Mouse (Mus musculus) limb, embryonic 11.5 days (tissue): Measurements from ENCODE around the gene Gm11027. TPM values are rescaled to one million over a fixed set of nuclear protein-coding genes. Genes with fewer than 3 reads are reported as not detected.

Experiments
- ATAC-seq: fragments of 200-750 bp; cut with Nextera tagmentation; 2 replicates; pipeline ENCODE4 v1.8.0; 2017; ENCODE audit warnings: low read depth; ENCODE audit not compliant: insufficient number of reproducible peaks, low FRiP score, low TSS enrichment
- DNase-seq: peaks from one replicate; pipeline ENCODE4 v3.0.0-alpha.2; 2015; ENCODE audit warnings: low spot score
- H3K27ac ChIP-seq: fragments of 300-500 bp; sonication (generic); replicated peaks from 2 replicates; pipeline ENCODE4 v1.5.1; 2014; ENCODE audit warnings: low read depth, mild to moderate bottlenecking, low read length
- H3K27me3 ChIP-seq: fragments of 300-500 bp; sonication (generic); 2 replicates; pipeline ENCODE4 v1.6.1; 2014; ENCODE audit warnings: mild to moderate bottlenecking, low read length, mixed read lengths; ENCODE audit not compliant: control insufficient read depth, insufficient read depth
- H3K36me3 ChIP-seq: fragments of 300-500 bp; sonication (generic); 2 replicates; pipeline ENCODE4 v1.6.1; 2014; ENCODE audit warnings: mild to moderate bottlenecking, low read length, moderate library complexity, mixed read lengths; ENCODE audit not compliant: control insufficient read depth, insufficient read depth
- H3K4me1 ChIP-seq: fragments of 300-500 bp; sonication (generic); 2 replicates; pipeline ENCODE4 v1.6.1; 2014; ENCODE audit warnings: low read length, mixed read lengths; ENCODE audit not compliant: control insufficient read depth, insufficient read depth
- H3K4me2 ChIP-seq: fragments of 300-500 bp; sonication (generic); 2 replicates; pipeline ENCODE4 v1.6.1; 2014; ENCODE audit warnings: low read depth, mild to moderate bottlenecking, moderate library complexity; ENCODE audit not compliant: severe bottlenecking
- H3K4me3 ChIP-seq: fragments of 300-500 bp; sonication (generic); 2 replicates; pipeline ENCODE4 v1.5.1; 2014; ENCODE audit warnings: low read depth, low read length
- H3K9ac ChIP-seq: fragments of 300-500 bp; sonication (generic); 2 replicates; pipeline ENCODE4 v1.6.1; 2014; ENCODE audit warnings: mild to moderate bottlenecking, low read length
- H3K9me3 ChIP-seq: fragments of 300-500 bp; sonication (generic); 2 replicates; pipeline ENCODE4 v1.6.1; 2016; ENCODE audit warnings: low read length; ENCODE audit not compliant: control insufficient read depth
- whole genome bisulfite sequencing: fragments of 180-500 bp; shearing (Covaris S2); extraction: QIAGEN DNeasy Blood & Tissue Kit; methylation state at CpG from one replicate; pipeline ENCODE4 v1.1.7; 2014; 5-methylcytosine and 5-hydroxymethylcytosine counted together
- polyA plus RNA-seq: library from polyadenylated mRNA; unstranded; fragments of >200 nt; fragmentation: Nextera tagmentation; extraction: Ambion mirVana; gene quantifications from 2 replicates; pipeline ENCODE4 v1.2.1, GENCODE M21; 2014

Gene Gm11027
- polyA plus RNA-seq, 1 experiment from 2014 or later = not detected

DNA sequence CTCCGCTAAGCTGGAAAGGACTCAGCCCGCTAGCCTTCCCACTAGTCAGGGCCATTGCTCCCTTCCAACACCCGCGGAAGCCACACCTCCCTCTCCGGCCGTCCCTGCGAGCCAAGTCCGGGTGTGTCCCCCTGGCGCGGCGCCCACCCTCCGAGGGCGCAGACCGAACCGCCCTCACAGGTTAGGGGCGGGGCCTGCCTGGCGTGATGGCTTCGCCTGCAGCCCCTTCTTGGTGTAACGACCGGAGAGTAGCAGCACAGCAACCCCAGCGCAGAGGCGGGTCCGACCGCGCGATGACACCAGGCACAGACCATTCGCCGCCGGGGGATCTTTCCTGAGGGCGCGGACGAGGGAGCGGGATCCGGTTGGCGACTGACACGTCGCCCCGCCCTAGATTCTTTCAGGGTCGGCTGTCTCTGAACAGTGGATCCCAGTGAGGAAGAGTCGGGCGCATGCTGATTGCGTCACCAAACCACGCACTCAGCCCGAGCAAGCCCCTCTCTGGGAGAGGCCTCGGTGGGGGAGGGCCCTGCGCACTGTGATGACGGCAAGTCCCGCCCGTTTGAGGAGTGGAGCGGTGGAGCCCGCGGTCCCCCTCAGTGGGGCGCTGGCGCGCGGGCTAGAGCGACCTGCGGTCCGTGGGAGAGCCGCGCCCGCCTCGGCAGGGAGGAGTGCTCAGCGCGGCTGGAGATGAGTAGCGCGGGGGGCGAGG is 5.6 kb downstream of the Gm11027 start, which contains the start of gene Esyt2:
Esyt2 (plus strand) TSS at position 544 of the 712 bp plus-strand sequence.
- no peaks in the 10 kb centered on the region for H3K27me3 ChIP-seq
- DNase-seq (peak; percentile 100), ATAC-seq (peak; percentile 98)
- peak within 1 kb of the TSS; percentile 75 for H3K9ac ChIP-seq
- H3K4me3 ChIP-seq = peak within 1 kb of the TSS; percentile 91
- H3K4me1 ChIP-seq = 0 out of 2 replicates have a peak, but pooled peaks cover 2% of the 10 kb centered on the region
- under 1% methylated on average over 67 of the region's 68 CpGs for WGBS
- H3K27ac ChIP-seq = peak within 1 kb of the TSS; percentile 86
- H3K9me3 ChIP-seq = no peaks in the 10 kb centered on the region
- peak within 1 kb of the TSS; percentile 97 for H3K4me2 ChIP-seq
- H3K36me3 ChIP-seq = no peaks in the 10 kb centered on the region

DNA sequence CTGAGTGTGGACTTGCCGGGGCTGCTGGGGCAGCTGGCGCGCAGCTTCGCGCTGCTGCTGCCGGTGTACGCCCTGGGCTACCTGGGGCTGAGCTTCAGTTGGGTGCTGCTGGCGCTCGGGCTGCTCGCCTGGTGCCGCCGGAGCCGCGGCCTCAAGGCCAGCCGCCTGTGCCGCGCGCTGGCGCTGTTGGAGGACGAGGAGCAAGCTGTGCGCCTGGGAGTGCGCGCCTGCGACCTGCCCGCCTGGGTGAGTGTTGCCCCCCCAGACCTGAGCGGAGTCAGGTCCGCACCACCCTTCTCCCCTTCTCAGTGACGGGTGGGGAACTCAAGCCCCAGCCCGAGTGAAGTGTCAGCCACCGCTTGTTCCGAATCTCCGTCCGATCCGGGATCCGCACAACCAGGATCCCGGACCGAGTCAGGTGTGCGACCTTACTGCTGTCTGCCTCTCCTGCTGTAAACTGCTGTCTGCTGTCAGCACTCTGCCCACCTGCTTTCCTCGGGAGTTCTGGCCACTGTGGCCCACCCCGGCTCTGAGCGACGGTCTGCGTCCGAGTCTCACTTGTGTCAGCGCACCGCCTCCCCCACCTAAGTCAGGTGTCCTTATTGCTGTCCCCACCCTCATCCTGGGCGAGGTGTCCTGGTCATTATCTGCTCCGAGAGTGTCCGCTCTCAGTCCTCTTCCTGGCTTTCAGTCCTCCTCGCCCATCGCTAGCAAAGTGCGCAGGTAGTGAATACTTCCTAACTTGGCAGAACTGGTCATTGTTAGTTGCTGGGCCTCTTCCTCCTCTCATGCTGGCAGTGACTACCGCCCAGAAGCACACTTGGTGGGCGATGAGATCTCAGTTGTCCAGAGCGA is 6.5 kb downstream of the Gm11027 start:
- H3K4me2 ChIP-seq = peak overlapping the region; percentile 97
- H3K9ac ChIP-seq = peak overlapping the region; percentile 71
- DNase-seq = peak; percentile 47
- peak overlapping the region; percentile 58 for H3K27ac ChIP-seq
- no peaks in the 10 kb centered on the region for H3K9me3 ChIP-seq
- no peaks in the 10 kb centered on the region for H3K36me3 ChIP-seq
- no peaks in the 10 kb centered on the region for H3K27me3 ChIP-seq
- H3K4me3 ChIP-seq = peak overlapping the region; percentile 91
- H3K4me1 ChIP-seq = 0 out of 2 replicates have a peak, but pooled peaks cover 2% of the 10 kb centered on the region
- under 1% methylated on average over 50 of the region's 55 CpGs for WGBS
- no peak; the same call in 1 of the 2 replicates for ATAC-seq

- Histone ChIP-seq H3K36me3 (no peaks in the 10 kb centered on the region), H3K27me3 (no peaks in the 10 kb centered on the region), H3K9me3 (no peaks in the 10 kb centered on the region), H3K27ac (no peak overlapping the region), H3K4me3 (no peak overlapping the region), H3K4me2 (no peak overlapping the region), H3K9ac (no peak overlapping the region), H3K4me1 (0 out of 2 replicates have a peak, but pooled peaks cover 2% of the 10 kb centered on the region)
- DNase-seq = no peak
- ATAC-seq = no peak
- WGBS = 92% methylated on average over 2 of the region's 2 CpGs
Observed at GRCm38 (mm10) chr12:116282856-116283255, 7.7 kb downstream of the Gm11027 start.

DNA sequence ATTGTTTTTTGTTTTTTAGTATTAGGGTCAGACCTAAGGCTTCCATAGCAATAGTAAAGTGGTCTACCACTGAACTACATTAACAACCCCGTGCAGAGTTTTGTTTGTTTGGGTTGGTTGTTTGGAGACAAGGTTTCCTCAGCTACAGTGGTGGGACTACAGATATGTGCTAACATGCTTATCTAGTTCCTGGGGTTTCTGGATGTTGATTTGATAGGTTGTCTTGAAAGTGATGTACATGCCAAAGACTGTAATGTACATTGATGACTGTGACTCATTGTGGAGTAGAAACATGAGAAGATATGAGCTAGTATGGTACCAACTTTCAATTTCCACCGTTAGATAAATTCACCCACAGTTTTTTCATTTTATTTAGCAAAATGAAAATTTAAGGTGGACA is 8.3 kb downstream of the Gm11027 start:
- no peaks in the 10 kb centered on the region for H3K27me3 ChIP-seq
- no peak for ATAC-seq
- WGBS = 90% methylated on average over 2 of the region's 2 CpGs
- no peaks in the 10 kb centered on the region for H3K36me3 ChIP-seq
- H3K9me3 ChIP-seq = no peaks in the 10 kb centered on the region
- no peak for DNase-seq
- H3K27ac ChIP-seq = no peak overlapping the region
- H3K4me1 ChIP-seq = 0 out of 2 replicates have a peak, but pooled peaks cover 2% of the 10 kb centered on the region
- no peak overlapping the region for H3K4me2 ChIP-seq
- no peak overlapping the region for H3K9ac ChIP-seq
- H3K4me3 ChIP-seq = no peak overlapping the region

DNA sequence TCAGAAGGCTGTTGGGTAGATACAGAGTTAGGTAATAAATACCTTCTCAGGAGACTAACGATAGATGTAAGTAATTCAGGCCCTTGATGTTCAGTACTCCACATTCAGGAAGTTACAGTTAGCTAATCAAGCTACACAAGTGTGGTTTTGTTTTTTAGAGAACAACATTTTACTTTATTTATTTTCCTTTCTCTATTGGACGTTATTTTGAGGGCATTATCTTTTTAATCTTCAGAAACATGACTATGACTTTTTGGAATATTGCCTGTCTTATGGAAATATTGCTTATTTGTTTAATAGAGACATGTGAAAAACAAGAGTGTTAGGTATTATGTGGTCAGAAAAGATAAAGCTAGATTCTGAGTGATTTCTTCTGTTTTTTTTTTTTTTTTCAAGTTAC is 18.0 kb downstream of the Gm11027 start:
- Histone ChIP-seq H3K27ac (no peak overlapping the region), H3K4me3 (no peak overlapping the region), H3K36me3 (no peaks in the 10 kb centered on the region), H3K27me3 (no peaks in the 10 kb centered on the region), H3K4me2 (no peak overlapping the region), H3K4me1 (no peaks in the 10 kb centered on the region), H3K9me3 (no peaks in the 10 kb centered on the region), H3K9ac (no peak overlapping the region)
- WGBS = 80% methylated on average over 2 of the region's 2 CpGs
- ATAC-seq (no peak), DNase-seq (no peak)

GRCm38 (mm10) chr12:116293599-116294292 is 18.6 kb downstream of the Gm11027 start:
- DNase-seq (no peak), ATAC-seq (no peak)
- WGBS = 79% methylated on average over 4 of the region's 4 CpGs
- no peaks in the 10 kb centered on the region for H3K36me3 ChIP-seq
- H3K27ac ChIP-seq = no peak overlapping the region
- H3K4me3 ChIP-seq = no peak overlapping the region
- H3K9ac ChIP-seq = no peak overlapping the region
- no peaks in the 10 kb centered on the region for H3K27me3 ChIP-seq
- no peaks in the 10 kb centered on the region for H3K4me1 ChIP-seq
- no peaks in the 10 kb centered on the region for H3K9me3 ChIP-seq
- H3K4me2 ChIP-seq = no peak overlapping the region

DNA sequence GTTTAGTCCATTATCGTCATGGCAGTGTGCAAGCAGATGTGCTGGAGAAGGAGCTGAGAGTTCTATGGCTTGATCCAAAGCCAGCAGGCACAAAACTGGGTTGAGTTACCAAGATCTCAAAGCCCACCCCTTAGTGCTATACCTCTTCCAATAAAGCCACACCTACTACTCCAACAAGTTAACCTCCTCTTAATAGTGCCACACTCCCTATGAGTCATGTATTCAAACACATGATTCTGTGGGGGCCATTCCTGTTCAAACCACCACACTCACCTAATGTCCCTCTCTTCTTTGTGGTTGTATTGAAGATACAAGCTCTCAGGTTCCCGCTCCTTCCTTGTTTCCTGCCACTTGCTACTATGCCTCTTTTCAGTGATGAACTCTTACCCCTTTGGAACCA is 24.7 kb downstream of the Gm11027 start:
- Histone ChIP-seq H3K4me2 (no peak overlapping the region), H3K27ac (no peak overlapping the region), H3K36me3 (no peaks in the 10 kb centered on the region), H3K9ac (no peak overlapping the region), H3K4me1 (no peaks in the 10 kb centered on the region), H3K27me3 (no peaks in the 10 kb centered on the region), H3K9me3 (no peaks in the 10 kb centered on the region), H3K4me3 (no peak overlapping the region)
- ATAC-seq (no peak), DNase-seq (no peak)
- 87% methylated on average over 2 of the region's 2 CpGs for WGBS

DNA sequence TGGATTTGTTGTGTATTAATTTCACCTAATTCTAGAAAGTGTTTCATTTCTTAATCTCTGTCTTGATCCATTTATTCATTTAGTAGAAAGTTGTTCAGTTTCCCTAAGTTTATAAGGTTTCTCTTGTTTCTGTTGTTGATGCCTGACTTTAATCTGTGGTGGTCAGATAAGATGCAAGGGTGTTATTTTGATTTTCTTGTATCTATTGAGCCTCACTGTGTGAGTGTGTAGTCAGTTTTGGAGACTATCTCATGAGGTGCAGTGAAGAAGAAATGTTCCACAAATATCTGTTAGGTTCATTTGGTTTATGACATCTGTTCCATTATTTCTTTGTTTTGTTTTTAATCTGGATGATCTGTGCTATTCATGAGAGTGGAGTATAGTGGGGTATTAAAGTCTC is 27.0 kb downstream of the Gm11027 start:
- Histone ChIP-seq H3K9me3 (no peaks in the 10 kb centered on the region), H3K27me3 (no peaks in the 10 kb centered on the region), H3K27ac (no peak overlapping the region), H3K4me2 (no peak overlapping the region), H3K4me1 (no peaks in the 10 kb centered on the region), H3K36me3 (no peaks in the 10 kb centered on the region), H3K9ac (no peak overlapping the region), H3K4me3 (no peak overlapping the region)
- no peak for ATAC-seq
- no peak for DNase-seq
